Mouse (Mus musculus) inflammation-experienced regulatory T-cells, adult 6 months (primary cell): ENCODE data around the gene Atcay. TPM values are rescaled to one million over a fixed set of nuclear protein-coding genes. Genes with fewer than 3 reads are reported as not detected.
"Not testable (repeated sequence)": the region's sequence is repeated elsewhere in the genome, so short reads cannot be mapped to it uniquely, and the experiment has no call there.

Source experiments
- ATAC-seq: one replicate; pipeline ENCODE4 v1.8.0; 2017
- polyA plus RNA-seq, 3 experiments: library from polyadenylated mRNA; unstranded; fragments of 100-300 nt; shearing (Covaris generic); gene quantifications; one replicate each; pipeline ENCODE4 v1.2.1; 2017

Gene Atcay
- polyA plus RNA-seq, 3 experiments from 2014 or later = 4.8 to 12.6 (median 5.1) TPM

- no peak for ATAC-seq
These were observed 52.5 kb downstream of the Atcay start for GRCm38 (mm10) chr10:81177958-81178712.

DNA sequence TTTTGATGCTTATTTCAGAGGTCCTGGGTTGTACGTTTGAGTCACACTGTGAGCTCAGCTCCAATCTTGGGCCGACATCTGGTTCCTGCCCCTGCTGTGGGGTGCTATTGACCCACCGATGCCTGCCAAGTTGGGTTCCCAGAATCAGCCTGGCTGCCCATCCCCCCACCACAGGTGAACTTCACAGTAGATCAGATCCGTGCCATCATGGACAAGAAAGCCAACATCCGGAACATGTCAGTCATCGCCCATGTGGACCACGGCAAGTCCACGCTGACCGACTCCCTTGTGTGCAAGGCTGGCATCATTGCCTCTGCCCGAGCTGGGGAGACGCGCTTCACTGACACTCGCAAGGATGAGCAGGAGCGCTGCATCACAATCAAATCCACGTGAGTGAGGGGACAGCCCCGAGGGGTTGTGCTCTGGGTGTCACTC is 53.1 kb downstream of the Atcay start:
- no peak for ATAC-seq

DNA sequence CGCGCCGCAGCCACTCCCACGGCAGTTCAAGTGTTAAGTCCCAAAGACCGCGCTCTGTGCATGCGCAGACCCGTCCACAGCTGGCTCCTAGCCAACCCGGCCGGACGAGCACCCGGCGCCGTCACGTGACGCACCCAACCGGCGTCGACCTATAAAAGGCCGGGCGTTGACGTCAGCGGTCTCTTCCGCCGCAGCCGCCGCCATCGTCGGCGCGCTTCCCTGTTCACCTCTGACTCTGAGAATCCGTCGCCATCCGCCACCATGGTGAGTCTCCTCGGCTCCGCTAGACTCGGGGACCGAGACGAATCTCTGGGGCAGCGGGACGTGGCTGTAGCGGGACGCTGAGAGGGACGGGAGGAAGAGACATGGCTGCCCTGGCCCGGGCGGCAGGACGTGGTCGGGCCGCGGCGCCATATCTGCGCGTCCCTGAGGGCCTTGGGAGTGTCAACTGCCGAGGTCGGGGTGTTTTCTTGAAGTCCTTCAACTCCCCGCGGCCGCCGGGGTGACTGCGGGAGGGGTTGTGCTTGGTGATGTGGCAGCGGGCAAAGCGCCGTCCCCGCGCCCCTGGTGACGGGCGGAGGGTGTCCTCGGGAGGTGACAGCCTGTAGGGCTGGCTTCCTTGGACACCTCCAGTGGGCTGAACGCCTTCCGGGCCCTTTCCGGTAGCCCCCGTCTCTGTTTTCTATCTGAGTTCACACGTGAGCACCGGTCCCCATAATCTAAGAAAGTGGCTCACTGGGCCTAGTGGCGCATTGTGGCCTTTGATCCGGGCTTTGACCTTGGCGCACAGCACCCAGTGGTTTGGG is 54.0 kb downstream of the Atcay start, which contains the start of gene Eef2:
Gene Eef2, plus strand, starts transcription at position 166 of the 806 bp plus-strand sequence.
- peak; percentile 68 for ATAC-seq

DNA sequence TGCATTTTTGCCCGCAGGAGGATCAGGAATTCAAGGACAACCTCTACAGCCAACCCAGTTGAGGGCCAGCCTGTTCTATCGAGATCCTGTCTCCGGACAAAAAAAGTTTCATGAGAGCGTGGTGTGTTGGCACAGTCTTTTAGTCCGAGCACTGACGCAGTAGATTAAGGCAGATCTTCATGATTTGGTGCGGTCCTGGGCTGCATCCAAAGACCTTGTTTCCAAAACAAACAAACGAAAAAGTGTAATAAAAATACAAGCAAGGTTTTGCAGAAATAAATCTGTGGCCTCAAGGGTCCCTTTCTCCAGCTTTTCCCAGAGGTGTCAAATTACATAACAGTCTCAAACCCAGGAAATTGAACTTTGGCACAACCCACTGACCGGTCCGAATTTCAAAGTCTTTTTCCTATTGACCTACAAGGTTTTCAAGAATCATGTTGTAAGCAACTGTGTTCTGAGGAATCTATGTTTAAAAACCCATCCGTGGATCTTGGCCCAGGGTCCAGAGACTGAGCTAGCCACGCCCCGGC is 54.6 kb downstream of the Atcay start:
- ATAC-seq = no peak

DNA sequence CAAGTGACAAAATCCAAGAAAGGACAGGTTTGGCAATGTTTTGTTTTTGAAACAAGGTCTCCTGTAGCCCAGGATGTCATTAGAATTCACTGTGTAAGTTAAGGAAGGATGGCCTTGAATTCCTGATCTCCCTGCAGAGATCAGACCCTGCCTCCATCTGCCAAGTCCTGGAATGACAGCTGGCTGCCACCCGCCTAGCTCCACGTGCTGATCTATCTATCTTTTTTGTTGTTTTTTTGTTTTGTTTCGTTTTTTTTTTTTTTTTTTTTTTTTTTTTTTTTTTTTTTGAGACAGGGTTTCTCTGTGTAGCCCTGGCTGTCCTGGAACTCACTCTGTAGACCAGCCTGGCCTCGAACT is 55.3 kb downstream of the Atcay start:
- ATAC-seq = not testable (repeated sequence)

DNA sequence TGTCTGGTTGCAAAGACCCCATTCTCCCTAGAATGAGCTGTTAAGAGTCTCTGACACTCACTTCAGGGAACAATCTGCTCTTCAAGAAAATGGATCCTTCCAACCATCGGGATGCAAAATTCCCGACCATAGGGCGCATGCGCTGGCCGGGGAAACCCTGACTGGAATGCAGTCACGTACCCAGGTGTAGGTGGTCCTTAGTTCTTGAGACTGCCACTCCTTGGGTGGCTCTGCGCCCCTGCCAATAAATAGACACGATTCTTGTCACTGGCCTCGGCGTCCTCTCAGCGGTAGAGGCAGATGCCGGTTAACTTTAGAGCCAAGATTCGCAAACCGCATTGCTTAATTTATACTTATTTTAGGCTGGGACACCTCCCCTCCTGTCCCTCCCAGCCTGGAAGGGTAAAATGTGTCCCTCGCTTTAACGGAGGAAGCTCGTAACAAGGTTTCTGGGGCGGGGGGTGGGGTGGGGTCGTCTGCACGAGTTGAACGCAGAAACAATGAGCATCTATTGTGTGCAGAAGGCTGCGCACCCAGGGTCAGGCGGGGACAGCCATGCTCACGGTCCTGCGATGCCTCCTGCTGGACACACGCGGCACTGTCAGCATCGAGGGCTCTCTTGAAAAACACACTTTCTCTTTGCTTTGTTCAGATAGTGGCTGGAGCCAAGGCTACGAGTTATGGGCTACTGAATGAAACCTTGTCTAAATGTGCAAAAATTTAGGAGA is 55.9 kb downstream of the Atcay start:
- peak; percentile 51 for ATAC-seq

GRCm38 (mm10) chr10:81173132-81173531 is 57.5 kb downstream of the Atcay start:
- peak; percentile 36 for ATAC-seq

- peak; percentile 44 for ATAC-seq
These were observed 61.2 kb downstream of the Atcay start for GRCm38 (mm10) chr10:81169411-81169900.

DNA sequence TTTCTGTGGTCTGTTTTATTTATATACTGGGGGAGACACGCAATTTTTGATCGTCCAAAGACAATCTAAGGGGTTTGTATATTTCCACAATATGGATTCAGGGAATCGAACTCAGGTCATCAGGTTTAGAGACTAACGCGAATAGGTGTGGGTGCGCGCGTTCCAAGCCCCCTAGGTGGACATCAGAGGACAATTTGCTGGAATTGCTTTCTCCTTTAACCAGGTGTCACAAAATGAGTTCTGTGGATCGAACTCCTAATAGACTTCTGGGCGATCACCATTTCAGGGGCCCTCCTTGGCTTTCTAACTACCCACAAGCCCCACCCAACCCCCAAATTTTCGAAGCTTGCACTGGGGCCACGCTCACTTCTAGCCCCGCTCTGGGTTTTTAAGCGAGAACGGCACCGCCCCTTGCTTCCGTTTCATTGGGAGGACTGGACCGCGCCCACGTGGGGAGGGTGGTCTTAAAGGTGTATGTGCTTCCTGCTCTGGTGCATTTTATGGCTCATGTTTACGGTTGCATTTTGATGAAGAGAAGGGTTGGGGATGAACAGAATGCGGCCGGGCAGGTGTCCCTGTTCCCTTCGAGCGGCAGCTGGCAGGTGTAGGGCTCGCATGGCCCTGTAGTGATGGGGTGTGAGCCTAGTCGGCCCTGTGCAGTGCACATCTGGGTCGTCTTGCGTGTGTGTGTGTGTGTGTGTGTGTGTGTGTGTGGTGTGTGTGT is 62.0 kb downstream of the Atcay start:
- ATAC-seq = peak; percentile 45

GRCm38 (mm10) chr10:81168087-81168431 is 62.6 kb downstream of the Atcay start:
- ATAC-seq = peak; percentile 16

DNA sequence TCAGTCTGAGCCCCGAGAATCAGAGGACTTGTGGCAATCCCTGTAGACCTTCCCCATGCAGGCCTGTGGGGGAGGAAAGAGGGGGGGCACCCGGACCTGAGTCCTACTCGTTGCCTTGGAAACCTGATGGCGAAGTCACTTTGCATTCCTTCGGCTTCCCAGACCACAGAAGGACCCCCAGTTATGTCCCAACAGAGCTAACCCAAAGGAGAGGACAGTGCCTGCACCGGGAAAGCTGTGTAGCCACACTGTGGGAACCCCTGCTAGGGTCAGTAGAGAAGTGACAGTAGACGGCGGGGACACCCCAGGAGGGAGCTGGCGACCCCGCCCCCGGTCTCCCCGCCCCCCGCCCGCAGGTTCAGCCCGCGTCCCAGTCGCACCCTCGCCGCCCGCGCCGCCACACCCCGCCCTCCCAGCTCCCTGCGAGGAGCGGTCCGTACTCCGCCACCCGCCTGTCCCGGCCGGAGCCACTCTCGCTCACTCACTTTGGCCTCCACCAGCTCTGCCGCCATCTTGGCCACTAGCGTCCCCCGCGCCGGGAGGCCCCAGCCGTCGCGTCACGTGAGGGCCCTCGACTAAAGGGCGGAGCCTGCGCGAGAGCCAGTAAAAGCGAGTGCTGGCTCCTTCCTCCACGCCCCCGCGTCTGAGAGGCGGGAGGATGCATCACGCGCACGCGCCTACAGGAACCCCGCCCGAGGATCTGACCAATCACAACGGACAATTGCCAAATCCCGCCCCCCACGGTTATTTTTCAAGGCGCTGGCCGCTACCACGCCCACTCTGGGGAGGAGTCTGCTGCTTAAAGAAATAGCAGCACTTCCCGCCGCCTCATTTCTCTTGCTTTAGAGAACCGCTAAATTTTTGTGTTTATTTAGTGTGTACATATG is 63.2 kb downstream of the Atcay start, which contains the start of gene Pias4:
Gene Pias4, minus strand, starts transcription at position 724 of the 887 bp plus-strand sequence.
- peak; percentile 77 for ATAC-seq

- ATAC-seq = no peak
These were observed 65.5 kb downstream of the Atcay start for GRCm38 (mm10) chr10:81165118-81165517.

- ATAC-seq = no peak
These were observed 68.3 kb downstream of the Atcay start for GRCm38 (mm10) chr10:81162318-81162652.

DNA sequence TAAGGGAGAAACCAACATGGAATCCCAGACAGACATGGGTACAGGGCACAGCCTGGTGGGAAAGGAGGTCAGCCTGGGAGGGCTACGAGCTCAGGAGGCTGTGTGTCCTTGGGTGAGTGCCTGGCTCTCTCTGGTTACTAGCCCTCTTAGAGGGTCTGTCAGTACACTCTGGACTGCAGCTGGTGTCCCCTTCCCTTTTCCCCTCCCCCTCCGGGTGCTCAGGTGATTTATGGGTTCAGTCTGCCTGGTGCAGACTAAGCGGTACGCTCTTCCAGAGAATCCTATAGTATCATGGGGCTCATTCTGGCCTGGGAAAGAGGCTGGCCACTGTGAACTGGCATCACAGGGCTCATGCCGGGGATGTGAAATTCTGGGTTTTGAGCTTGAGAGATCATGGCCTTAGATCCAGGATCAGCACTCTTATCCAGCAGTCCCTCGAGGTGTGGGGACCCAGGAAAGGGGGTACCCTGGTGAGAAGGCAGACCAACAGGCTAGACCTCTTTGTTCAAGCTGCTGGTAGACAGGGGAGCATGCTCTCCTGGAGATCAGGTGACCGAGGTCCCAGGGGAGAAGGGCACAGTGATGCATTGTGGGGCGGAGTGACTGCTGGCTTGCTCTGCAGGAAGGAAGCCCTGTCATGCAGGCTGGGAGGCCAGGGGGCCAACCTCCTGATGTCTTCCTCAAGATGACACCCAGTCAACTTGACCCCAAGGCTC is 68.9 kb downstream of the Atcay start:
- ATAC-seq = no peak

GRCm38 (mm10) chr10:81154736-81155135 is 75.9 kb downstream of the Atcay start:
- no peak for ATAC-seq

Other genes with a start within 250 kb of the Atcay start
- not detected for gene Gng7, start 215.9 kb downstream of the Atcay start, polyA plus RNA-seq
- gene Diras1, start 205.2 kb downstream of the Atcay start, polyA plus RNA-seq = not detected
- 1 to 10 TPM; 2.4 to 5.0 (median 2.7) TPM for gene Slc39a3, start 193.4 kb downstream of the Atcay start, polyA plus RNA-seq
- 10 to 100 TPM; 66.4 to 86.5 (median 71.0) TPM for gene Sgta, start 170.7 kb downstream of the Atcay start, polyA plus RNA-seq
- 1 to 10 TPM; 1.9 to 2.7 (median 2.5) TPM for gene Thop1, start 160.8 kb downstream of the Atcay start, polyA plus RNA-seq
- not detected for gene Creb3l3, start 132.0 kb downstream of the Atcay start, polyA plus RNA-seq
- 10 to 100 TPM; 22.1 to 27.1 (median 23.3) TPM for gene Map2k2, start 124.9 kb downstream of the Atcay start, polyA plus RNA-seq
- 10 to 100 TPM in 1 of 3 experiments, 1 to 10 TPM in 2; 8.5 to 10.8 (median 9.3) TPM for gene Zbtb7a, start 95.6 kb downstream of the Atcay start, polyA plus RNA-seq
- gene Pias4, start 62.9 kb downstream of the Atcay start, polyA plus RNA-seq = 10 to 100 TPM; 15.4 to 21.5 (median 17.1) TPM
- 1,000 to 10,000 TPM in 1 of 3 experiments, 100 to 1,000 TPM in 2; 925 to 1,158 (median 972) TPM for gene Eef2, start 54.2 kb downstream of the Atcay start, polyA plus RNA-seq
- gene Dapk3, start 47.8 kb downstream of the Atcay start, polyA plus RNA-seq = 1 to 10 TPM; 3.1 to 5.4 (median 3.6) TPM
- gene 4930442H23Rik, start 47.0 kb downstream of the Atcay start, polyA plus RNA-seq = not detected
- under 1 TPM in 2 of 3 experiments, not detected in 1; 0.17 to 0.28 TPM for gene Nmrk2, start 28.8 kb downstream of the Atcay start, polyA plus RNA-seq
- gene Zfr2, start 2.3 kb upstream of the Atcay start, polyA plus RNA-seq = 1 to 10 TPM in 1 of 3 experiments, under 1 TPM in 2; 0.20 to 1.0 (median 0.37) TPM
- 10 to 100 TPM; 30.1 to 68.1 (median 64.4) TPM for gene Matk, start 22.1 kb upstream of the Atcay start, polyA plus RNA-seq
- 100 to 1,000 TPM; 111 to 148 (median 127) TPM for gene Mrpl54, start 36.1 kb upstream of the Atcay start, polyA plus RNA-seq
- 10 to 100 TPM in 2 of 3 experiments, 1 to 10 TPM in 1; 9.9 to 12.4 (median 12.3) TPM for gene Apba3, start 36.1 kb upstream of the Atcay start, polyA plus RNA-seq
- gene Tjp3, start 60.7 kb upstream of the Atcay start, polyA plus RNA-seq = 1 to 10 TPM; 1.7 to 3.2 (median 1.9) TPM
- gene Pip5k1c, start 62.1 kb upstream of the Atcay start, polyA plus RNA-seq = 10 to 100 TPM; 10.7 to 15.9 (median 14.4) TPM
- gene Cactin, start 90.3 kb upstream of the Atcay start, polyA plus RNA-seq = 1 to 10 TPM; 2.9 to 6.5 (median 4.1) TPM
- gene Tbxa2r, start 97.9 kb upstream of the Atcay start, polyA plus RNA-seq = 10 to 100 TPM in 2 of 3 experiments, 1 to 10 TPM in 1; 10.0 to 21.7 (median 17.0) TPM
- gene Gipc3, start 112.4 kb upstream of the Atcay start, polyA plus RNA-seq = under 1 TPM in 1 of 3 experiments, not detected in 2; 0.12 TPM
- 10 to 100 TPM; 17.1 to 20.4 (median 17.8) TPM for gene Hmg20b, start 119.6 kb upstream of the Atcay start, polyA plus RNA-seq
- 1 to 10 TPM; 1.6 to 2.1 (median 1.9) TPM for gene Mfsd12, start 126.7 kb upstream of the Atcay start, polyA plus RNA-seq
- 1 to 10 TPM in 1 of 3 experiments, under 1 TPM in 2; 0.26 to 1.7 (median 0.96) TPM for gene 4930404N11Rik, start 135.0 kb upstream of the Atcay start, polyA plus RNA-seq
- 10 to 100 TPM; 10.7 to 27.1 (median 13.4) TPM for gene Fzr1, start 147.7 kb upstream of the Atcay start, polyA plus RNA-seq
- gene Dohh, start 153.6 kb upstream of the Atcay start, polyA plus RNA-seq = 10 to 100 TPM in 2 of 3 experiments, 1 to 10 TPM in 1; 9.2 to 17.9 (median 10.9) TPM
- 1 to 10 TPM in 2 of 3 experiments, under 1 TPM in 1; 0.60 to 1.9 (median 1.1) TPM for gene Gm48551, start 153.6 kb upstream of the Atcay start, polyA plus RNA-seq
- 1 to 10 TPM in 1 of 3 experiments, not detected in 2; 3.1 TPM for gene Gm48552, start 158.2 kb upstream of the Atcay start, polyA plus RNA-seq
- gene Smim24, start 162.2 kb upstream of the Atcay start, polyA plus RNA-seq = 10 to 100 TPM in 1 of 3 experiments, 1 to 10 TPM in 2; 4.4 to 10.7 (median 9.8) TPM
- 10 to 100 TPM; 13.8 to 17.2 (median 15.0) TPM for gene Nfic, start 224.8 kb upstream of the Atcay start, polyA plus RNA-seq